Mouse (Mus musculus) naive thymus-derived CD4-positive, alpha-beta T cell, adult 2 months (primary cell): Measurements from ENCODE around the gene Clpb.
"Not testable (repeated sequence)": the region's sequence is repeated elsewhere in the genome, so short reads cannot be mapped to it uniquely, and the experiment has no call there.

ENCODE experiments used
- DNase-seq: peaks from one replicate; pipeline ENCODE4 v3.0.0-alpha.2; 2011; ENCODE audit warnings: low read depth

Clpb gene

DNA sequence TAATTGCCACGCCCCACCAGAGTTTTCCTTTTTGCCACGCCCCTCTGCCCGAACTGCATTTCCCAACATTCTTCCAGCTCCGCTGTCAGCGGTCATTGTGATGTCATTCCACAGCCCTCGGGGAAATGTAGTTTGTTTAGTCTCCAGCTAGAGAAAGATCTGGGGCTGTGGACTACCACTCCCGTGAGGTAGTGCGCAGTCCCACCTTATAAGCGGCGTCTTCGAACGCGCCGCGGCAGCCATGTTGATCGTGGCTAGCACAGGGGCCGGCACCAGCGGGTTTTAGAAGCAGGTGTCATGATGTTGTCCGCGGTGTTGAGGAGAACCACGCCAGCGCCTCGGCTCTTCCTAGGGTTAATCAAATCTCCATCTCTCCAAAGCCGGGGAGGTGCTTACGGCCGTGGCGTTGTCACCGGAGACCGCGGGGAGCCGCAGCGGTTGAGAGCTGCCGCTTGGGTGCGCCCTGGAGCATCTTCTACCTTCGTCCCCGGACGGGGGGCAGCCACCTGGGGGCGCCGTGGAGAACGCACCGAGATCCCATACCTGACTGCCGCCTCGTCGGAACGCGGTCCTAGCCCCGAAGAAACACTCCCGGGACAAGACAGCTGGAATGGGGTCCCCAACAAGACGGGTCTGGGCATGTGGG lies at the start of gene Clpb:
TSS of gene Clpb (plus strand) at position 120 of the 646 bp plus-strand sequence.
- DNase-seq = peak; percentile 93

DNA sequence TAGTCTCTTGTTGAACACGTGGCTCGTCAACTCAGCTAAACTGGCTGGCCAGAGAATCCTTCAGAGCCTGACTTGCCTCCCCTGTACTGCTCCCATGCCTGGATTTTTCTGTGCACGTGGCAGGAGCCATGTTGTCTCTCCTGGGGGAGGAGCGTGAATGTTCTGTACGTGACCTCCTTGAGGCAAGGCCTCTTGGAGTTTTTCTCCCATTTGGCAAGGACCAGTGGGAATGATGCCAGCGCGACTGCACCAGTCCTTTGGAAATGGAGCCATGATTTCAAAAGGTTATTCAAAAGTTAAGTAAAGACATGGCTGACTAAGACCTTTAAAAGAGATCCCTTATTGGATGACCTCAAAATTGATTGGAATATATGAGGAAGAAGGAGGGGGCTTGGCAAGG lies 48.0 kb upstream of the Clpb start:
- no peak for DNase-seq

DNA sequence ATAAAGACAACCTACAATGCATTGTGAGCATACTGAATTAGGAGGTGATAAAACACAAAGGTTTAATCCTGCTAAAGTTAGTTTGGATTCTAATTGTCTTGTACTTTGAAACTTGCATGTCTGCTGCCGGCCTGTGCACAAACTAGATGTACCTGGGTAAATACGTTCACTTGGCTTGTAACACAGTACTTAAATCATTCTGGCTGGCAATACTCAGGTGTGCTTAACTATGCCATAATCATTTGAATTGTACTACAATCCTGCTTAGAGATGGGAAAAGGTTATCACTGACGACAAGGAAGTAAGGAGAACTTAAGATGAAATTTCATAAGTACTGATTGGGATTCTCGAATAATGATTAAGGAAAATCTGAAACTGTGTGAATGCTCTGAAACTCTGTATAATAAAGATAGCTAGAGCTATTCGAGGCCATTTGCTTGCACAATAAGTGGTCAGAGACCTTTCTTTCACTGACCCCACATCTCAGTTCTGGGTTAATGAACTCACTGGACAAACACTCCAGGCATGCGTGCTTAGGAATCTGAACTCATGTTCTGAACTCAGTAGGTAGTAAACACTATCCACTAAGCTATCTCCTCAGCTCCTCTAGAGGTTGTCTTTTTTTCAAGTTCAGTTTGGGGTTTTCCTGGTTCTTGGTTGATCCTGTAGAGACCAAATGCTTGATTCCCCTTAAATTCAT lies 47.1 kb upstream of the Clpb start:
- DNase-seq = no peak

DNA sequence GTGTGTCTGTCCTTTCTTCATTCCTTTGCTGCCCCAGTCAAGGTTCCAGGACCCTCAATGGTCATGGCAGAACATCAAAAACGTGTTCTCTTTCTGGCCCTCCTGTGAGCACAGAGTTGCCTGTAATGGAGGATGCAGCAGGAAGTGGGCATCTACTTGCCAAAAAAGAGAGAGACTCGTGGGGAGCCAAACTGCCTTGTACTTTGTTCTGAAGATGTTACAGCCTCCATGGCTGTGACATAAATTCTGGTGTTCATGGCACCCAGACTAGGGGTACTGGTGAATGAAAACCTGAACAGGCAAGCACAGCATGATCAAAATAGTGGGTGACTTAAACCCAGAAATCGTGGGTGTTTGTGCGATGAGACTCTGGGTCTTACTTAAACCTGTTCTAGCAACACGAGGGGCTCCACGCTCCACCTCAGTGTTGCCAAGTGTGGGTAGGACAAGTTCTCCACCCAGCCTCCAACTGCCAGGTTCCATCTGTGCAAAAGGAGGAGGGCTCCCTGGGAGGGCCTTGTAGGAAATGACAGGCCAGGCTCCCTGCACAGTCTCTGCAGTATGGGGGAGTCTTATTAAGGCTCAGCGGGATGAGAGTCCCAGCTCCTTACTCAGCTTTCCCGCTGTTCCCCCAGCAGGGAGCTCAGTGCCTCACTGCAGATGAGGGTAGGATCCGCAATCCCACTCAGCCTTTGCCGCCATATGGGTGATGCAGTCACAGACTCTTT lies 45.8 kb upstream of the Clpb start:
- no peak for DNase-seq

DNA sequence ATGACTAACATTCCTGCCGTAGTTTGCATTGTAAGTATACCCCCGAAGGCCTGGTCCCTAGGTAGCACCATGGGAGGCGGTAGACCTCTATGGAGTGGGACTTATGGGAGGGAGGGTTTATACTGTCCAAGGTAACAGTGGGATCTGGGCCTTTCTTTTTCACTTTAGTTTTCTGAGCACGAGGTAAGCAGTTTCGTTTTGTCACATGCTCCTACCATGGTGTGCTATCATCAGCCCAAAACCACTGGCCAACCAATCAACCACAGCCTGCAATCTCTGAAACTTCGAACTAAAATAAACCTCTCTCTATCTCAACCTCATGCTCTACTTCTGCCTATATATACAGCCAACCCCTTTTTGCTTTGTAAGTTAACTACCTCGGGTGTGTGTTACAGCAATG lies 45.2 kb upstream of the Clpb start:
- no peak for DNase-seq

DNA sequence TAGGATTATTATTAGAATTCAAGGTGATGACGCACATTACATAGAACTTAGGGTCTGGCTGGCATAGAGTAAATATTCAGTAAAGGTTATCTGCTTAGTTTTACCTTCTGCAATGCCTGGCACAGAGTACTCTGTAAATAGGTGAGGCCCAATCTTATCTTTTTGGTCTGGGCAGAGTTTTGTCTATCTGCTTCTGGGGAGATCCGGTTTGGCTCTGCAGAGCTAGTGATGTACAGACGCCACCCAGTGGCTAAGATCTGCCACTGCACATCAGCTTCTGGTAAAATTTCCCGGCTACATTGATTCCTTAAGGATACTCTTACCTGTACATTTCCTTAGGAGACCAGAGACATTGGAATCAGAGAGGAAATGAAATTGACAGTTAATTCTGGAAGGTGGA lies 43.1 kb upstream of the Clpb start:
- peak; percentile 82 for DNase-seq

DNA sequence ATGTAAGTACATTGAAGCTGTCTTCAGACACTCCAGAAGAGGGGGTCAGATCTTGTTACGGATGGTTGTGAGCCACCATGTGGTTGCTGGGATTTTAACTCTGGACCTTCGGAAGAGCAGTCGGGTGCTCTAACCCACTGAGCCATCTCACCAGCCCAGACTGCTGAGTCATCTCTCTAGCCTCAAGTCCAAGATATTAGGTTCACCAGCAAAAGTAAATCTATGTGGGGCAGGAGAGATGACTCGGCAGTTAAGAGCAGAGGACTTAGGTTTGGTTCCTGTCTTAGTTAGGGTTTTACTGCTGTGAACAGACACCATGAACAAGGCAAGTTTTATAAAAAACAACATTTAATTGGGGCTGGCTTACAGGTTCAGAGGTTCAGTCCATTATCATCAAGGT lies 41.6 kb upstream of the Clpb start:
- DNase-seq = not testable (repeated sequence)

DNA sequence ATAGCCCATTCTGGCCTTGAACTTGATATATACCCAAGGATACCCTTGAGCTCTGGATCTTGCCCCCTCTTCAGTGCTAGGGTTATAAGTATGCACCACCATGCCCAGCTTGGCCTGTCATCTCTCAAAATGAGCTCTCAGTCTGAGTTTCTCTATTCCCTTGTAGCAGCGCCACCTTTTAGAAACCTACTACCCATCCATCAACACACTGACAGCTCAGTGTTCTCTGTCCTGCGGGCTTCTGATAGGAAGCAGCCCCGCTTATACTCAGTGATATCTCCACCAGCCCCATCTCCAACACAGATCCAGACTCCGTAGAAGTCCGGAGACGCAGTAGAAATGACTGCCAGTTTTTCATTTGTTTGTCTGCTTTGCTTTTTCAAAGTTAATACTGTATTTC lies 39.1 kb upstream of the Clpb start:
- DNase-seq = no peak

DNA sequence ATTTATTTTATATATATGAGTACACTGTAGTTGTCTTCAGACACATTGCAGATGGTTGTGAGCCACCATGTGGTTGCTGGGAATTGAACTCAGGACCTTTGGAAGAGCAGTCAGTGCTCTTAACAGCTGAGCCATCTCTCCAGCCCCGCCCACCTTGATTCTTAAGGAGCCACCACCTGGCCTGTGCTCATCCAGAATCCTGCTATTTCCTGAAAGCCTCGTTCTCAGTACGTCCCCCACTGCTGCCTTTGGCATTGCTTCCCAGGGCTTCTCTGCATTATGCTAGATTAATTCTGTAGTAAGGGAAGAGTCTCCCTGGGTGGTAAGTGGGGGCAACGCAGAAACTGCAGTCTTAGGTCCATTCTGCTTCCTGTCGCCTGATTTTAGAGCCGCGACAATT lies 36.3 kb upstream of the Clpb start:
- not testable (repeated sequence) for DNase-seq

DNA sequence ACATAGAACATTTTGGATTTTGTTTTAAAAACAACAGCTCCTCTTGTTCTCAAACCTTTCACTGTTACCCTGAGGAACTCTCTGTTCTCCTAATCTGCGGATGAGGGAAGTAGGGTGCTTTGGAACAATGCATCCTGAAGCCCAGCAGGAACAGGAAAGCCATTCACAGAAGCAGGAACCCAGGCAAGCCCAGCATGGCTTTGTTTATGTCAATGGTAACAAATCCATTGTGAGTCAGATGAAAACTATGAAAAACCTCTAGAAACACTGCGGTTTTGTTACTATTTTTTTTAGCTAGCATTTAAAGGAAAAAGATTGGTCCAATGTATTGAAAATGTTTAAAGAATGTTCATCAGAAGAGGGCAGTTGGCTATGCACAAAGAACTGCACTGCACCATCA lies 35.0 kb upstream of the Clpb start:
- DNase-seq = no peak

DNA sequence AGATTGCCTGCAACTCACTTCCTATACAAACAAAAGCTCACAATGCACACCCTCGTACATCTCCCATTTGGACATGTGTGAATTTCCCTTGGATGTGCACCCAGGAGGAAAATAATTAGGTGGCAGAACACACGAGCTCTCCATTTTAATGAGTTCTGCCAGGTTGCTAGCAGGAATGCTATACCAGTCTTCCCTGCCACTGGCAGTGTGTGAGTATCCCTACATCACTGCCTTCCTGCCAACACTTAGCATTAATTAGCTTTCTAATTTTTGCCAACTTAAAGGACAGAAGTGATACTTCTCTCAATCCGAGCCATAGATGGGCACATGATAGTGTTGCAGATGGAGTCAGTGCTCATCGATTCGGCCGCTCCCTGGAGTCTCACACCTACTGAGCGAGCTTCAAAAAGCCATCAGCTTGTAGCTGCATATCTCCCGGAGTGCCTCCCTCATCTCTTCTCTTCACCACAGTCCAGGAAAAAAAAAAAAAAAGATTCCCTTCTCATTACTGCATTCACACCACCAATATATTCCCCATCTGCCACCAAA lies 29.7 kb upstream of the Clpb start:
- DNase-seq = no peak

DNA sequence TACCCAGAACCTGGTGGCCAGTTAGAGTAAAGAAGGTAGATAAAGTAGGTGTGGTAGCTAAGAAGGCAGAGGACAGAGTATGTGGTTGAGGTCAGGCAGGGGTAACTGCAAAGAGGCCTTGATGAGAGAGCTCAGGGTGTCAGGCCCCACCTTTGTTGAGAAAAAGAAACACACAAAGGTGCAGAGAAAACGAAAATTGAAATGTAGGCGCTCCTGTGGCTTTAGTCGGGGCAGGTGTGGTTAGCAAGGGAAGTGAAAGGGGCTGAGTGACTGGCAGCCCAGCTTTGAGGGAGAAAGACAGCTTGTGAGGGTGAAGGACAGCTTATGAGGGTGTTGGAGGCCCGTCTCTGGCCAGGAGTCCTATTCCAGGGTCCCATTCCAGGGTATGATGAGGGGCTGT lies 28.9 kb upstream of the Clpb start:
- peak; percentile 58 for DNase-seq

DNA sequence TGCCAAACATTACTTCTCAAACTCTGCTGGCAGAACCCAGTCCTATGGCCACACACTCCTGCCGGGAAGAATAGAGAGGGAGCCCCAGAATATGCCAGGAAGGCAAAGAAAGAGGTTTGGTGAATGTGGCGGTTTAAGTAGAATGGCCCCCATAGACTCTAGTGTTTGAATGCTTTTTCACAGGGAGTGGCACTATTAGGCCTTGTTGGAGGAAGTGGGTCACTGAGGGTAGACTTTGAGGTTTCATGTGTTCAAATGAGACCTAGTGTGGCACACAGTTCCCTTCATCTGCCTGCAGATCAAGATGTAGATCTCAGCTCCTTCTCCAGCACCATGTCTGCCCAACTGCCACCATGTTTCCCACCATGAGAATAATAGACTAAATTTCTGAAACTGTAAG lies 27.4 kb upstream of the Clpb start:
- peak; percentile 55 for DNase-seq

DNA sequence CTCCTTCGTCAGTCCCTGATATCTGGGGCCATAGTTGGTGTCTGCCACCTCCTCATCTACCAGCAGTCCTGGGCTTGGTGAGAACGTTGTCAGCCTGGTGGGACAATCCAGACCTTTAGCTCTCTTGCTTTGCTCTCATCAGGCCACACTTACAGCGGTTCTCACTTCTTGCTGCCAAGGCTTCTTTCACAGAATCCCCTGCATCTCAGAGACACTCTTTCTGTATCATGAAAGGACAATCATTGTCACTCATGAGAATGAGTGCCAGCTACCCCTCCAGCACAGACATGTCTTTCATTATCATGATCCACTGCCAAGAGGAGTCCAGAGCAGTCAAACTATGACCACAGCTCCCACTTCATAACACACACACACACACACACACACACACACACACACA lies 19.6 kb upstream of the Clpb start:
- no peak for DNase-seq

DNA sequence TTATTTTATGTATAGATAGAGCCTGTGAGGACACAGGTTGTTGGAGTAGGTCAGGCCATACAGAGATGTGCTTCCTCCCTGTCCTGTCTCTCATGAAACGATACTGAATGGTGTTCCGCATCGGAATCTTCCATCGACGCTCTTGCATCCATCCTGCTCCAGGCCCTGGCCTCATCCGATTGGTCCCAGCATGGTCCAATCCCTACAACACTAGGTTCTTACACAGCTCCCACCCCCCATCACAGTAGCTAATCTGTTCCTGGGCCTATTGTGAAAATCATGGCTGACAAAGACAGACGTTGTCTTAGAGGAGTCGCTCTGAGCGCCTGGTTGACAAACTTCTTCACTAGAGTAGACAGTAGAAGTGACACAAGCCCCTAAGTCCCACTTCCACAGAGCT lies 13.7 kb upstream of the Clpb start:
- DNase-seq = no peak

DNA sequence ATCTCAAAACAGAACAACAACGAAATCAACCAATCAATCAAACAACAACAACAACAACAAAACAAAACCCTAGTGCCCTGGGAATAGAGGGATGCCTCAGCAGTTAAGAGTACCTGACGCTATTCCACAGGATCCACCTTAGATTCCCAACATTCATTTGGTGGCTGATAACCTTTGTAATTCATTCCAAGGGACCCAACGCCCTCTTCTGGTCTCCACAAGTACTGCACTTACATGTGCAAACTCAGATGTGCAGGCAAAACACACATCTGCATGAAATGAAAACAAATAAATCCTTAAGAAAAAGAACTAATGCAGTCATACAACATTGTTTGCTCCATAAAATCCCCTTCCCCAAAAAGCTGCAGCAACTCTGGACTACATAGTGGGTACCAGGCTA lies 12.9 kb upstream of the Clpb start:
- peak; percentile 66 for DNase-seq

DNA sequence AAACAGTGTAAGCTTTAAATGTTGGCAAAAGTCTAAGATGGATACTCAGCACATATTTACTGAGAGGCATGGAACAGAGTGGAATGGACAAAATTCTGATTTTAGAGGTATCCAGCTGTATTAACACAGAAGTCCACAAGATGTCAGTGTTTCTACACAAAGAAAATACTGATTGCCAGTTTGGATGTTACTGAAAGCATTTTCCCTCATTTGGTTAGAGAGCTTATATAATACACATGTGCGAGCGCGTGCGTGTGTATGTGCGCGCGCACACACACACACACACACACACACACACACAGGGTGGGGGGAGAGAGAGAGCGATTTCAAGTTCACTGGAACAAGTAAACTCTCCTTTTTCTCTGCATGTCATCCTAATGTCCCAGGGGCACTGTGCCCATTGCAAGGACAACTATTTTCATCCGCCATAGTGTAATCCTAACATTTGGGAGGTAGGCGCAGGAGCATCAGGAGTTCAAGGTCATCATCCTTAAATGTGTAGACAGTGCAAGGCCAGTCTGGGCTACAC lies 9.7 kb upstream of the Clpb start:
- peak; percentile 75 for DNase-seq

DNA sequence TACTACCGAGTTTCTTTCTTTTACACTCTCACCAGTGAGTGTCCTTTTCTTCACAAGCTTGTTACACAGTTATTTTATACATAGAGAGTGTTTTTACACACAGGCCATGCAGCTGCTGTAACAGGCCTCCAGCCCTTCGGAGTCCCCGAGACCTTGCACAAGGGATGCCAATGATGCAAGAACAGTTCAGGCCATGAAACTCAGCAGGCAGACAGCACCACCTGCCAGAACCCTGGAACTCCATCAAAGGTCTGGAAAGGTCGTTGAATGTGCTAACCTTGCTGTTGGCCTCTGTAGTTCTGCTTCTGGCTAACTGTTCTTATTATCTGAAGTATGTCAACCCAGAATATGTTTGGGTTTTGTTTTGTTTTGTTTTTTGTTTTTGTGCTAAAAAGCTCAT lies 8.5 kb upstream of the Clpb start:
- no peak for DNase-seq

DNA sequence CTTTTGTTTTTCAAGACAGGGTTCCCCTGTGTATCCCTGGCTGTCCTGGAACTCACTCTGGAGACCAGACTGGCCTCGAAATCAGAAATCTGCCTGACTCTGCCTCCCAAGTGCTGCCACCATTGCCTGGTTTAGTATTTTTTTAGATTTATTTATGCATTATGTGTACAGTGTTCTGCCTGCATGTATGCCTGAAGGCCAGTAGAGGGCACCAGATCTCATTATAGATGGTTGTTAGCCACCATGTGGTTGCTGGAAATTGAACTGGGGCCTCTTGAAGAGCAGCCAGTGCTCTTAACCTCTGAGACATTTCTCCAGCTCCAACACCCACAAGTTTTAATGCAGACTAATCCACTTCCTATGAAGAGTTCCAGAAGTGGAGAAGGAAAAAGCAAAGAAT lies 1.4 kb upstream of the Clpb start:
- DNase-seq = peak; percentile 61

DNA sequence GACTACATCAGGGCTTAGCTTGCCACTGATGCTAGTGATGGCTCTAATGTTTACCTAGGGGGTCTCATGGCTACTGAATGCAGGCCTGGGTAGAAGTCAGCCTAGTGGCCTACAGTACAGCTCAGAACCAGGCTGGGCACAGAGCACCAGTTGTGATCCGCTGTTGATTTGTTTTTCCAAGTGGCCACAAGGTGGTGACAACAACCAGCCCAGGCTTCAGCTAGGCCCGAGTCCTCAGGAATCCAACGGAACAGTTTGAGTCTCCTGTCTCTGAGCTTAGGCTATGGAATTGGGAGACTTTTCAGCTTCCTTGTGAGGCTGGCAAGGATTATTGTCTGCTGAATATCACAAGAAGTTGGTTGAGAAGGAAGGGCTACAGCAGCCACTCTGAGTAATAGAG lies 3.1 kb downstream of the Clpb start:
- no peak for DNase-seq

DNA sequence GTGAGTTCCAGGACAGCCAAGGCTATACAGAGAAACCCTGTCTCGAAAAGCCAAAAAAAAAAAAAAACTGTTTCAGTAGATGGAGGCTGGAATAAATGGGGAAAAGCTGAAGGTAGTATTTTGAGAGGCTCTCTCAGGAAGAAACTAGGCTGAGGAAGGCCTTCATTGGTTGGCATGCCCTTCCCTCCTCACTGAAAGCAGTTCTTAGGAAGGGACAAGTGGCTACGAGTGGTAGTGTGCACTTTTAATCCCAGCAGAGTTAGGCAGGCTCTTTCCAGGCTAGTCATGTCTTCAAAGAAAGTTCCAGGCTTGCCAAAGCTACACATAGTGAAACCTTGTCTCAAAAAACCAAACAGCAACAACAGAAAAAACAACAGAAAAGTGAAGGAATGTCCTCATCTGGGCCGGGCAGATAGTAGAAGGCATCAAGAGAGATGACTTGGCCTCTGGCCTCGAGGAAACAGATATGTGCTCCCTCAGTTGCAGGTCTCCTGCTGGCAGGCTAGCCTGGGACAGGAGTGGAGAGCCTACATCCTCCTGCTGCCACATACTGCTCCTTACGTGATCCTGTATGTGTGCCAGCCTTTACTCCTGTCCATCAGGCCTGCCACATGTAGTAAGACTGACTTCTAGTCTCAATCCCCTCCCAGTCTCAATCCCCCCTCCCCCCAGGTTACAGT lies 8.3 kb downstream of the Clpb start:
- DNase-seq = no peak

DNA sequence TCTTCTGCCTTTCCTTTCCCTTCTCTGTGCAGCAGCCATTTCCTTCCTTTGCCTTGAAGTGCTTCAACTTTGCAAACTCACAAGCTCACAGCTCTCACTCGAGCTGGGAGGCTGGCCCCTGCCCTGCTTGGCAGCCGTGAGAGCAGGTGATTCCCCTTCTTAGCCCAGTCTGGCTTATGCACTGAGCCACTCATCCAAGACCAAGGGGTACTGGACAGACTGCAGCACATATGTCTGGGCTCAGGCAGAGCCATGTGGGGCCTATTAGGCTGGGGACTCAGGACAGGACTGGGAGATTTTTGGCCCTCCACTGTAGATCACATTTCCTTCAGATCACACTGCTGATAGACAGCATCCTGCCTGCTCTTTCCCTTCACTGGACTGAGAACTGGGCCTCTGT lies 10.1 kb downstream of the Clpb start:
- peak; percentile 68 for DNase-seq
